In the genomic region with DNA sequence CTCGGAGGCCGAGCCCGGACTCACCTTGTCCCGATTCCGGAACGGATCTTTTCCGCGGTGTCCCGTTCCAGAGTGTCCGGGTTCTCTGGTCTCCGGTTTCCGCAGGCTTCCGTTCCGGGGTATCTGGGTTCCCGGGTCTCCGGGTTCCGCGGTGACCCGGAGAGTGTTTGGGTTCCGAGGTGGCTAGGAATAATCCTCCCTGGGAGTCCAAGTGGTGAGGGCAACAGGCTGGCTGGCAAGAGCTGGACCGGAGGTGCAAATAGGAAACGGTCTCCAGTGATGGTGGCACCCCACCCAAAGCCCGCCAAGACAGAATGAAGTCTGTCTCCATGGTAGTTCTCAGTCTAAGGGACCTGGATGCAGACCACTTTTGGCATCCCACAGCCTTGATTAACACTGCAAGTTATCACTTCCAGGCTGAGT, we compare ENCODE assay signal across 8 mouse cellular contexts. TPM values are rescaled to one million over a fixed set of nuclear protein-coding genes. Genes with fewer than 3 reads are reported as not detected.
A peak's percentile ranks its signal among the peaks of the same experiment; 100 is the strongest.
DNase-seq lines count a peak whose midpoint lies in the region; ATAC-seq and TF ChIP-seq lines count a peak whose summit lies in the region.

A gene (minus strand): TSS at position 64 of the 423 bp plus-strand sequence.

- DNase-seq in c-Kit-positive CD71-positive TER-119-positive erythroid progenitor cells, embryonic 14.5 days (ENCODE audit: low spot score), result peak; percentile 75
- DNase-seq in forebrain, embryonic 11.5 days (ENCODE audit: low spot score), result peak; percentile 90
- DNase-seq in kidney, postnatal 25 days, result peak; percentile 86 to 91
- DNase-seq in liver, embryonic 13.5 days, result peak; percentile 61
- peak; percentile 45 to 63 for DNase-seq in natural killer cell, adult 2 months (ENCODE audit: low spot score in 2 of 2)

- H3K4me3 ChIP-seq in E14TG2a.4 (replicated peaks; ENCODE audit: low read length), result peak within 1 kb of the TSS; percentile 92
- H3K4me3 ChIP-seq in forebrain, embryonic 11.5 days (ENCODE audit: low read depth, low read length), result peak within 1 kb of the TSS; percentile 57
- peak within 1 kb of the TSS; percentile 90 for H3K4me3 ChIP-seq in heart, embryonic 16.5 days (ENCODE audit: low read length)
- H3K4me3 ChIP-seq in liver, embryonic 13.5 days (replicated peaks), result peak within 1 kb of the TSS; percentile 77
- H3K4me3 ChIP-seq in stomach, embryonic 15.5 days (replicated peaks), result peak within 1 kb of the TSS; percentile 86

- H3K27me3 ChIP-seq in E14TG2a.4 (ENCODE audit: insufficient read depth, low read length), result no peaks in the 10 kb centered on the region
- no peaks in the 10 kb centered on the region for H3K27me3 ChIP-seq in forebrain, embryonic 11.5 days (ENCODE audit: control insufficient read depth, insufficient read depth, low read length)
- H3K27me3 ChIP-seq in heart, embryonic 16.5 days (ENCODE audit: control insufficient read depth, insufficient read depth, low read length), result no peaks in the 10 kb centered on the region
- H3K27me3 ChIP-seq in liver, embryonic 13.5 days, result no peaks in the 10 kb centered on the region
- H3K27me3 ChIP-seq in stomach, embryonic 15.5 days (replicated peaks), result no peaks in the 10 kb centered on the region

- WGBS in forebrain, embryonic 11.5 days, result 1% methylated on average over 23 of the region's 23 CpGs
- under 1% methylated on average over 23 of the region's 23 CpGs for WGBS in heart, embryonic 16.5 days
- 1% methylated on average over 23 of the region's 23 CpGs for WGBS in liver, embryonic 13.5 days (ENCODE audit: insufficient replicate concordance)
- 1% methylated on average over 23 of the region's 23 CpGs for WGBS in stomach, embryonic 15.5 days

- no peak for TF ChIP-seq CTCF in E14TG2a.4 (conservative IDR thresholded peaks at IDR 0.05; ENCODE audit: low read length)

- H3K4me2 ChIP-seq in forebrain, embryonic 11.5 days (ENCODE audit: low read depth, low read length, severe bottlenecking), result peak within 1 kb of the TSS; percentile 61
- H3K4me2 ChIP-seq in heart, embryonic 16.5 days (ENCODE audit: low read depth, low read length), result peak within 1 kb of the TSS; percentile 90
- peak within 1 kb of the TSS; percentile 76 for H3K4me2 ChIP-seq in liver, embryonic 13.5 days
- H3K4me2 ChIP-seq in stomach, embryonic 15.5 days, result peak within 1 kb of the TSS; percentile 70

- no peaks in the 10 kb centered on the region for H3K9me3 ChIP-seq in E14TG2a.4 (ENCODE audit: low read length)
- no peaks in the 10 kb centered on the region; the same call in 1 of the 2 replicates for H3K9me3 ChIP-seq in forebrain, embryonic 11.5 days (ENCODE audit: control insufficient read depth, low read length)
- 0 out of 2 replicates have a peak, but pooled peaks cover 6% of the 10 kb centered on the region for H3K9me3 ChIP-seq in heart, embryonic 16.5 days (replicated peaks; ENCODE audit: control insufficient read depth, low read length)
- H3K9me3 ChIP-seq in liver, embryonic 13.5 days (replicated peaks), result no peaks in the 10 kb centered on the region
- no peaks in the 10 kb centered on the region for H3K9me3 ChIP-seq in stomach, embryonic 15.5 days

- peaks cover 7% of the 10 kb centered on the region for H3K4me1 ChIP-seq in E14TG2a.4 (replicated peaks; ENCODE audit: low read depth, low read length)
- 0 out of 2 replicates have a peak, but pooled peaks cover 2% of the 10 kb centered on the region for H3K4me1 ChIP-seq in forebrain, embryonic 11.5 days (replicated peaks; ENCODE audit: control insufficient read depth, insufficient read depth, low read length)
- peaks cover 9% of the 10 kb centered on the region for H3K4me1 ChIP-seq in heart, embryonic 16.5 days (ENCODE audit: control insufficient read depth, insufficient read depth, low read length)
- peaks cover 7% of the 10 kb centered on the region for H3K4me1 ChIP-seq in liver, embryonic 13.5 days (replicated peaks)
- no peaks in the 10 kb centered on the region for H3K4me1 ChIP-seq in stomach, embryonic 15.5 days

- H3K9ac ChIP-seq in forebrain, embryonic 11.5 days (ENCODE audit: low read length), result peak within 1 kb of the TSS; percentile 81
- H3K9ac ChIP-seq in heart, embryonic 16.5 days (ENCODE audit: low read length), result peak within 1 kb of the TSS; percentile 98
- H3K9ac ChIP-seq in liver, embryonic 13.5 days, result peak within 1 kb of the TSS; percentile 79
- H3K9ac ChIP-seq in stomach, embryonic 15.5 days, result peak within 1 kb of the TSS; percentile 62

- ATAC-seq in forebrain, embryonic 11.5 days (replicated peaks; ENCODE audit: low FRiP score), result peak; percentile 75
- peak; percentile 78 for ATAC-seq in heart, embryonic 16.5 days (replicated peaks; ENCODE audit: extremely low read depth, insufficient read depth, low FRiP score)
- peak; percentile 79 for ATAC-seq in liver, embryonic 13.5 days (ENCODE audit: low read depth)
- peak; percentile 83; the same call in 1 of the 2 replicates for ATAC-seq in stomach, embryonic 15.5 days (ENCODE audit: insufficient read depth, low FRiP score, low read depth)

- no peak within 1 kb of the TSS for H3K27ac ChIP-seq in forebrain, embryonic 11.5 days (ENCODE audit: low read depth, low read length)
- H3K27ac ChIP-seq in heart, embryonic 16.5 days (ENCODE audit: low read length), result peak within 1 kb of the TSS; percentile 70
- 0 out of 2 replicates have a peak within 1 kb of the TSS, but pooled peaks have one; percentile 26 for H3K27ac ChIP-seq in liver, embryonic 13.5 days
- no peak within 1 kb of the TSS for H3K27ac ChIP-seq in stomach, embryonic 15.5 days

- peaks cover 3% of the 10 kb centered on the region; the same call in 1 of the 2 replicates for H3K36me3 ChIP-seq in E14TG2a.4 (ENCODE audit: insufficient read depth, low read length)
- H3K36me3 ChIP-seq in forebrain, embryonic 11.5 days (ENCODE audit: control insufficient read depth, insufficient read depth, low read length), result no peaks in the 10 kb centered on the region
- no peaks in the 10 kb centered on the region for H3K36me3 ChIP-seq in heart, embryonic 16.5 days (ENCODE audit: control insufficient read depth, insufficient read depth)
- no peaks in the 10 kb centered on the region for H3K36me3 ChIP-seq in liver, embryonic 13.5 days
- H3K36me3 ChIP-seq in stomach, embryonic 15.5 days, result no peaks in the 10 kb centered on the region

RNA-seq across cellular contexts. Expression of the gene that starts here (rescaled TPM):
- 8.3 and 8.5 TPM in 2 replicates for polyA plus RNA-seq in forebrain, embryonic 11.5 days (2014; fragmentation: Nextera tagmentation; extraction: Ambion mirVana)
- 4.4 and 4.6 TPM in 2 replicates for polyA plus RNA-seq in heart, embryonic 16.5 days (2015; fragmentation: Nextera tagmentation; extraction: Ambion mirVana)
- 0.73 and 0.94 TPM in 2 replicates for polyA plus RNA-seq in liver, embryonic 13.5 days (2015; fragmentation: Nextera tagmentation; extraction: Ambion mirVana)
- polyA plus RNA-seq in stomach, embryonic 15.5 days (2015; fragmentation: Nextera tagmentation; extraction: Ambion mirVana), result 3.8 and 4.0 TPM in 2 replicates

Comparison
In these comparisons a context has a peak if more than half of its experiments do, and no peak if none do; other contexts are left out.
1. Peak in DNase-seq, ATAC-seq, H3K4me3 ChIP-seq, H3K27ac ChIP-seq, H3K9ac ChIP-seq and H3K4me2 ChIP-seq in liver, embryonic 13.5 days; RNA of the gene not detected or under 1 TPM.